ENCODE assay signal across 10 mouse cellular contexts in the genomic region with DNA sequence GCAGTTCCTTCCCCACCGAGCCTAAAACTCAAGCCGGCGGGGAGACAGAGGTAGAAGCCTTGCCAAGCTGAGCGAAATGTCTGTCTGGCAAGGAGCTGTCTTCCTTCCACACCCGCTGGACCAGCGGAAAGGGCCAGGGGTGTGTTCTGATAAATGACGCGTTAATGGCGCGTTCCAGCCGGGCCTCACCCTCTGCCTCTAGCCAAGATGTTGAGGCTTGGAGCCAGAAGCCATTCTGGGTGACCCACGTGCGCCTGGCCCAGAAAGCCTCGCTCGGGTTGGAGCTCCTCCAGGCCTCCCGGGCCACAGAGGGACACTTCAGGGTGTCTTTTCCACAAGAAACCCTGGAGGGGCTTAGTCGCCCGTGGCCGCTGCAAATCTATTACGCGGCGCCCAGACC. TPM values are rescaled to one million over a fixed set of nuclear protein-coding genes. Genes with fewer than 3 reads are reported as not detected.
DNase-seq lines count a peak whose midpoint lies in the region; ATAC-seq and TF ChIP-seq lines count a peak whose summit lies in the region.
"Had no signal": no experiment of that assay in that cellular context is flagged by ENCODE, and none has a peak within 500 bp of the region (broad histone marks: within the 10 kb centered on the region; RNA-seq: fewer than 3 reads in every experiment).

No protein-coding gene starts in this region.

- 0 out of 2 replicates have a peak overlapping the region, but pooled peaks have one; percentile 23 for H3K9ac ChIP-seq in stomach, embryonic 16.5 days (ENCODE audit: low read length)
- no peak overlapping the region for H3K9ac ChIP-seq in intestine, postnatal 0 days (ENCODE audit: low read depth, low read length)
- no peak overlapping the region for H3K9ac ChIP-seq in midbrain, embryonic 11.5 days (ENCODE audit: low read length)

- no peak for TF ChIP-seq CTCF in intestine, postnatal 0 days (IDR thresholded peaks at IDR 0.05; ENCODE audit: low read depth)

- peak overlapping the region; percentile 30; the same call in 1 of the 2 replicates for H3K4me2 ChIP-seq in stomach, embryonic 16.5 days (ENCODE audit: low read depth, low read length)
- no peak overlapping the region for H3K4me2 ChIP-seq in intestine, postnatal 0 days (replicated peaks; ENCODE audit: low read depth)
- H3K4me2 ChIP-seq in midbrain, embryonic 11.5 days, result no peak overlapping the region

- H3K4me1 ChIP-seq in stomach, embryonic 16.5 days (ENCODE audit: control insufficient read depth, insufficient read depth, low read length), result peaks cover 15% of the 10 kb centered on the region
- no peaks in the 10 kb centered on the region for H3K4me1 ChIP-seq in intestine, postnatal 0 days (replicated peaks; ENCODE audit: control insufficient read depth, insufficient read depth, low read length)
- peaks cover 6% of the 10 kb centered on the region for H3K4me1 ChIP-seq in midbrain, embryonic 11.5 days (ENCODE audit: control insufficient read depth, insufficient read depth, low read length)

- no peak overlapping the region for H3K27ac ChIP-seq in stomach, embryonic 16.5 days (ENCODE audit: low read length)
- H3K27ac ChIP-seq in intestine, postnatal 0 days (ENCODE audit: low read depth, low read length), result no peak overlapping the region
- no peak overlapping the region for H3K27ac ChIP-seq in midbrain, embryonic 11.5 days (ENCODE audit: low read depth, low read length)

- peaks cover 84% of the 10 kb centered on the region for H3K27me3 ChIP-seq in stomach, embryonic 16.5 days (ENCODE audit: control insufficient read depth, insufficient read depth, low read length)
- peaks cover 80% of the 10 kb centered on the region for H3K27me3 ChIP-seq in intestine, postnatal 0 days (replicated peaks; ENCODE audit: control insufficient read depth, insufficient read depth, low read length)
- peaks cover 81% of the 10 kb centered on the region for H3K27me3 ChIP-seq in midbrain, embryonic 11.5 days (ENCODE audit: control insufficient read depth, insufficient read depth, low read length)

- H3K4me3 ChIP-seq in stomach, embryonic 16.5 days (replicated peaks; ENCODE audit: low read length), result 0 out of 2 replicates have a peak overlapping the region, but pooled peaks have one; percentile 10
- no peak overlapping the region for H3K4me3 ChIP-seq in intestine, postnatal 0 days (ENCODE audit: low read depth, low read length)
- no peak overlapping the region for H3K4me3 ChIP-seq in midbrain, embryonic 11.5 days (ENCODE audit: low read depth, low read length)

- ATAC-seq in stomach, embryonic 16.5 days (ENCODE audit: insufficient read depth, low FRiP score), result peak; percentile 46
- no peak for ATAC-seq in intestine, postnatal 0 days
- no peak for ATAC-seq in midbrain, embryonic 11.5 days (ENCODE audit: low FRiP score)

- no peaks in the 10 kb centered on the region for H3K9me3 ChIP-seq in stomach, embryonic 16.5 days (replicated peaks; ENCODE audit: control insufficient read depth, low read length)
- H3K9me3 ChIP-seq in intestine, postnatal 0 days (ENCODE audit: control insufficient read depth), result 0 out of 2 replicates have a peak, but pooled peaks cover 2% of the 10 kb centered on the region
- H3K9me3 ChIP-seq in midbrain, embryonic 11.5 days (ENCODE audit: control insufficient read depth, low read length), result no peaks in the 10 kb centered on the region

- WGBS in stomach, embryonic 16.5 days, result under 1% methylated on average over 22 of the region's 22 CpGs
- 1% methylated on average over 22 of the region's 22 CpGs for WGBS in intestine, postnatal 0 days
- WGBS in midbrain, embryonic 11.5 days, result 1% methylated on average over 22 of the region's 22 CpGs

- no peaks in the 10 kb centered on the region for H3K36me3 ChIP-seq in stomach, embryonic 16.5 days (ENCODE audit: control insufficient read depth, insufficient read depth, low read length)
- no peaks in the 10 kb centered on the region for H3K36me3 ChIP-seq in intestine, postnatal 0 days (ENCODE audit: control insufficient read depth, insufficient read depth)
- no peaks in the 10 kb centered on the region for H3K36me3 ChIP-seq in midbrain, embryonic 11.5 days (ENCODE audit: control insufficient read depth, insufficient read depth, low read length)

- DNase-seq in testis, postnatal 10 days (ENCODE audit: low spot score), result peak; percentile 66
- no peak for DNase-seq in testis, postnatal 14 days (ENCODE audit: low spot score)
- DNase-seq in heart, adult 8-10 months (ENCODE audit: low spot score), result peak; percentile 78
- DNase-seq in kidney, postnatal 25 days, result peak; percentile 65 to 83
- DNase-seq in right cerebral cortex, postnatal 14 days, result no peak
- no peak for DNase-seq in midbrain, embryonic 11.5 days (ENCODE audit: low spot score, missing footprints)

RNA-seq across cellular contexts. Expression of gene Onecut3, which starts 4.6 kb away (rescaled TPM):
- total RNA-seq in heart, adult 8-10 months (2022), result under 1 TPM in 1 of 4 experiments, not detected in 3; 0.09 TPM
- polyA plus RNA-seq in stomach, embryonic 16.5 days (2015; fragmentation: Nextera tagmentation; extraction: Ambion mirVana), result 0.06 and 0.08 TPM in 2 replicates
- polyA plus RNA-seq in intestine, postnatal 0 days (2015; fragmentation: Nextera tagmentation; extraction: Ambion mirVana), result 0.05 and 0.09 TPM in 2 replicates
- polyA plus RNA-seq in midbrain, embryonic 11.5 days (2014; fragmentation: Nextera tagmentation; extraction: Ambion mirVana), result 2.7 and 2.8 TPM in 2 replicates
- total RNA-seq: ES-E14; left cerebral cortex, postnatal 36 days had no signal

RNA-seq across cellular contexts. Expression of gene Atp8b3, which starts 48.9 kb away (rescaled TPM):
- total RNA-seq in heart, adult 8-10 months (2022), result not detected
- 0.12 and 0.21 TPM in 2 replicates for polyA plus RNA-seq in stomach, embryonic 16.5 days (2015; fragmentation: Nextera tagmentation; extraction: Ambion mirVana)
- polyA plus RNA-seq in intestine, postnatal 0 days (2015; fragmentation: Nextera tagmentation; extraction: Ambion mirVana), result 0.03 TPM in 2 replicates
- 0.81 and 1.2 TPM in 2 replicates for polyA plus RNA-seq in midbrain, embryonic 11.5 days (2014; fragmentation: Nextera tagmentation; extraction: Ambion mirVana)

RNA-seq across cellular contexts. Expression of gene Tcf3, which starts 56.6 kb away (rescaled TPM):
- 10 to 100 TPM; 15.8 to 18.0 (median 17.6) TPM for total RNA-seq in heart, adult 8-10 months (2022)
- polyA plus RNA-seq in stomach, embryonic 16.5 days (2015; fragmentation: Nextera tagmentation; extraction: Ambion mirVana), result 46.1 and 57.9 TPM in 2 replicates
- polyA plus RNA-seq in intestine, postnatal 0 days (2015; fragmentation: Nextera tagmentation; extraction: Ambion mirVana), result 34.1 and 34.5 TPM in 2 replicates
- 135 and 154 TPM in 2 replicates for polyA plus RNA-seq in midbrain, embryonic 11.5 days (2014; fragmentation: Nextera tagmentation; extraction: Ambion mirVana)

Comparison
In these comparisons a context has a peak if more than half of its experiments do, and no peak if none do; other contexts are left out.
1. DNase-seq: peak in testis, postnatal 10 days (single experiment), heart, adult 8-10 months (single experiment) and kidney, postnatal 25 days (2 of 2); none in testis, postnatal 14 days (single experiment), right cerebral cortex, postnatal 14 days (single experiment) and midbrain, embryonic 11.5 days (single experiment).